Mouse (Mus musculus): ENCODE data around the gene Zfp592. TPM values are rescaled to one million over a fixed set of nuclear protein-coding genes. Genes with fewer than 3 reads are reported as not detected.
"Not testable (repeated sequence)": the region's sequence is repeated elsewhere in the genome, so short reads cannot be mapped to it uniquely, and the experiment has no call there.

Gene Zfp592
- 10 to 100 TPM; 10.3 to 11.4 TPM for total RNA-seq (2021)
- long read RNA-seq, experiment 1, partial matches to known transcripts, result 1 of 6 reads
- long read RNA-seq, experiment 1, other reads (novel, unspliced or antisense), result 5 of 6 reads
- long read RNA-seq, experiment 2, partial matches to known transcripts, result 0 of 2 reads
- long read RNA-seq, experiment 2, other reads (novel, unspliced or antisense), result 1 of 2 reads

DNA sequence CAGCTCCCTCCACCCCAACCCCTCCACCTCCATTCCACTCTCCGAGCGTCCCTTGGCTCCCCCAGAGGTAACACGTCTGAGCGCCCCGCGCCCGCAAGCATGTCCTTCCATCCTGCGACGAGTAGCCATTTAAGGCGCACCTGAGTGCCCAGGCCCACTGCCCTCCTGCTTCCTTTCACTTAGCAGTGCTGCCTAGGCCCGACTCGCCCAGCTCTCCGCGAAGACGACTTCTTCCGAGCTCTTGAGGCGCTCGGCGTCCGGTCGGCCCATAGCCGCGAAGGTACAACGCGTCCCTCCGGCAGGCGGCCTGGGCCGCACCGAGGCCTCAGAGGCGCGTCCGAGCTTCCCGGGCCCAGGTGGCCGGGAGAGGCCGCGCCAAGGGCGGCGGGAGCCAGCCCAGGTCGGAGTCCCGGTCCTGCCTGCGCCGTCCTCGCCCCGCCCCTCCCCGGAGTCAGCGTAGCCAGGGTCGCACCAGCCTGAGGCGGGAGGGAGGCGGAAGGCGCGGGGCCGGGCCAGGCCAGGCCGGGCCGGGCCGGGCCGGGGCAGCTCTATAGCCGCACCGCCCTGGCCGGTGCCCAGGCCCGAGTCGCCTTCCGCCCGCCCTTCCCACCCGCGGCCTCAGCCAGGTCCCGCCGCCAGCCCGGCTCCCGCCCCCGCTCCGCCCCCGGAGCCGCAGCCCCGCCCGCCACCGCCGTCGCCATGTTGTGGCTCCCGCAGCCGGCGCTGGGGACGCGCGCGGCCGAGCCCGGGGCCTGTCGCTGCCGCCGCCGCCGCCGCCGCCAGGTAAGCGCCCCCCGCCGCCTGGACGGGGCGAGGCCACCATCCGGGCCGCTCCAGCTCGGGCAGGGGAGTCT lies at the start of gene Zfp592:
Zfp592 (plus strand) TSS at position 702 of the 854 bp plus-strand sequence.
- DNase-seq, result peak; percentile 79 to 82
- intact Hi-C loops (cut with DNase I), result no loop called here

DNA sequence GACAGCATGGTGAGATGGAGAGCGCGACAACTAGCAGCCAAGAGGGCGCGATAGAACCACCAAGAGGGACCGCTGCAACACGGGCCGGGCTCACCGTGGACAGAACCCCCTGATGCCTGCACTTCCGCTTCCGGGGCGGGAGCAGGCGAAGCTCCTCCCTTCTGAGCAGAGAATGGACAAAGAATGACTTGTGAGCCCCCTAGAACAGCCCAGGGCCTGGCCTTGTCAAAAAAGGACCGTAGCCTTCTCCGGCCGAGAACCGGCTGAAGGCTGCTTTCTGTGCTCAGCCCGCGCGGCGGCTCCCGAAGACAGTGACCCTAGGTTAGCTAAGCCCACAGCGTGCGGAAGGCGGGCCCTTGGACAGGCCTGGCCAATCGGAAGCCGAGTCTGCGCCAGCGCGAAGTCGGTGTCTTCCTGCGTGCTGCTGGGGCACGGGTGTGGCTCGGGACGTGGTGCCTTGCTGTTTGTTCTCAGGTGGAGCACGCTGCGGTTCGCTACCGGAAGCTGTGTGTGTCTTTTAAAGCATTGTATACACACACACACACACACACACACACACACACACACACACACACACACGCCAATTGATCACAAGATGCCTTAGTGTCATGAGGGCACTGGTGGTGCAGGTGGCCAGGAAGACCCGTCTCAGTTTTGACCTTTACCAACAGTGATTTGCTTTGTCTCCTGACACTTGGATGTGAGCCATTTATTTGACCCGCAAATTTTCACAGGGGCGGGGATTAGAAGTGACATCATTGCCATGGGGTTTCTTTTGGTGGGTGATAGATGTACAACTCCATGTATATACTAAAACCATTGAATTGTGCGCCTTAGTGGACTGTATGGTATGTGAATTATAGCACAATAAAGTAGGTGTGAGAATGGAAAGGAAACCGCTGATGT lies 45.8 kb upstream of the Zfp592 start, which contains the start of gene Sec11a:
Sec11a (minus strand) TSS at position 336 of the 906 bp plus-strand sequence.
- peak; percentile 90 to 91 for DNase-seq
- intact Hi-C loops (cut with DNase I), result no loop called here

DNA sequence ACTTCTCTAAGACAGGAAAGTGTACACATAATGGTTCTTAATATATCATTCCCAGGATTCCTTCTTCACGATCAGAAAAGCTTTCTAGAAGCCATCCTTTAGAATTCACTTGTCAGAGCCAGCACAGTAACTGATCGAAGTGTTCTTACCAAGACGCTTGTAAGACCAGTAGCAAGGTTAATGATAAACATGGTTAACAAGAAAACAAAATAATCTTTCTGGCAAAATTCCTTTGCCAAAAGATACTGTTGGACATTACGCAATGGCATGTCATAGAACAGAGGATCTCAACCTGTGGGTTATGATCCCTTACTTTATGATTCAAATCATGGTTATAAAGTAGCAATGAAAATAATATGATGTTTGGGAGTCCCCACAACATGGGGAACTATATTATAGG lies 42.0 kb upstream of the Zfp592 start:
- intact Hi-C loops (cut with DNase I), result no loop called here
- DNase-seq, result no peak

DNA sequence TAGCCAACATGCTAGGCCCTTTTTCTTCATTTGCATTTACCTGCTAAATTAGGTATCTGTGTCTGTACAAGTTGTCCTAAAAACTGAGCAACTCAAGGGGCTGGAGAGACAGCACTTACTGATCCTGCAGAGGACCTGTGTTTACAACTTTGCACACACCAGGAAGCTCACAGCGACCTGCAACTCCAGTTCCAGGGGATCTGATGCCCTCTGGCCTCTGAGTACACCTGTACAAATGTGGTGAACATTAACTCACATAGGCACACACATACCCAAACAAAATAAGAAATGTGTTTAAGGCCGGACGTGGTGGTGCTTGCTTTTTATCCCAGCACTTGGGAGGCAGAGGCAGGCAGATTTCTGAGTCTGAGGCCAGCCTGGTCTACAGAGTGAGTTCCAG lies 41.3 kb upstream of the Zfp592 start:
- intact Hi-C loops (cut with DNase I), result no loop called here
- no peak for DNase-seq

DNA sequence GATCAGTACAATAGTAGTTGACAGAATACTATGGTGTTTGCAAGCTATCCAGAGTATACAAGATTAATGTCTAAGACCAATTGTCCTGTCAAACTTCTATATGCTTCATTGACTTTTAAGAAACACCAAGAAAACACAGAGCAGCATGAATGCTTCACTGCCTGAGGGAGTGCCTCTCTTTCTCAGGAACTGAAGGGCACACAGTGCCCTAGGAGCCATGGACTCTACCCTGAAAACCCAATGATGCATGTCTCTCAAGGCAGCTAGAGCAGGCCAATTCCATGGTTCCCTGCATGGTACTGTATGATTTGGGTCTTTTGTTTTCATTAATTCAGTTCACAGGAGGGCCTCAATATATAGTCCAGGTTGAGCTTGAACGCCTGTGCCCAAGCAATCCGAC lies 39.2 kb upstream of the Zfp592 start:
- intact Hi-C loops (cut with DNase I), result no loop called here
- no peak for DNase-seq

DNA sequence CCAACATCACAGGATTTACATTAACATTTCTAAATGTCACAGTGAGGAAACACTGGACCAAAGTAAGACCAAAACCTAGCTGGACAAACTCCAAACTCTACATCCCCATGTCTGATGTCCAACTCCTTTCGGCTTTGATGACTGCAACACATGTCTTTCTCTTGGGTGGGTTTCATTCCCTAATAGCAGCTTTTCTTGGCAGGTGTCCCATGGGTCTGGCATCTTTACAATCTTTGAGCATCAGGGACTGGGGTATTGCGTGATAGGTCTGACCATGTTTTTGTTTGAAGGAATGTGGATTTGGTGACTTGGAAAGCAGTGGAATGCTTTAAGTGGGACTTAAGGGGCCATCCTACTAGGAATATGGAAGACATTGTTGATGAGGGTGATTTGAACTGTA lies 36.6 kb upstream of the Zfp592 start:
- intact Hi-C loops (cut with DNase I), result no loop called here
- no peak for DNase-seq

DNA sequence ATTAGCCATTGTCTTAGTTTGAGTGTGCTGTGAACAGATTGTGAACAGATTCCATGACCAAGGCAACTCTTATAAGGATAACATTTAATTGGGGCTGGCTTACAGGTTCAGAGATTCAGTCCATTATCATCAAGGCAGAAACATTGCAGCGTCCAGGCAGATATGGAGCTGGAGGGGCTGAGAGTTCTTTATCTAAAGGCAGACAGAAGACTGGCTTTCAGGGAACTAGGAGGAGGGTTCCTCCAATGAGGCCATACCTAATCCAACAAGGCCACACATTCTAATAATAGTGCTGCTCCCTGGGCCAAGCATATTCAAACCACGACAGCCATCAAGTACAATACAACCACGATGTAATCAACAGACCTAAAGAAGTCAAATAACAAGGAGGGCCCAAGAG lies 34.5 kb upstream of the Zfp592 start:
- no peak for DNase-seq
- intact Hi-C loops (cut with DNase I), result no loop called here

DNA sequence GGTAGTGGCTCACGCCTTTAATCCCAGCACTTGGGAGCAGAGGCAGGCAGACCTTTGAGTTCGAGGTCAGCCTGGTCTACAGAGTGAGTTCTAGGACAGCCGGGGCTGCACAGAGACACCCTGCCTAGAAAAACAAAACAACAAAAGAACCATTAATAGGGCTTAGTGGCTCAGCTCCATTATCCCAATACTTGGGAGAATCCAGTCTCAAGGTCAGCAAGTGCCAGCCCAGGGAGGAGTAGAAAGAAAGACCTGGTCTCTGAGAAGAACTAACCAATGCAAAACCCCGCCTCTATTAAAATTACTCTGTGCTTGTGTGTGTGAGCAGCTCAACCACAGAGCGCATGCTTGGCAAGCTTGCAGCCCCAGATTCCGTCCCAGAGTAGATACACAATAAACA lies 30.7 kb upstream of the Zfp592 start:
- intact Hi-C loops (cut with DNase I), result no loop called here
- no peak for DNase-seq

DNA sequence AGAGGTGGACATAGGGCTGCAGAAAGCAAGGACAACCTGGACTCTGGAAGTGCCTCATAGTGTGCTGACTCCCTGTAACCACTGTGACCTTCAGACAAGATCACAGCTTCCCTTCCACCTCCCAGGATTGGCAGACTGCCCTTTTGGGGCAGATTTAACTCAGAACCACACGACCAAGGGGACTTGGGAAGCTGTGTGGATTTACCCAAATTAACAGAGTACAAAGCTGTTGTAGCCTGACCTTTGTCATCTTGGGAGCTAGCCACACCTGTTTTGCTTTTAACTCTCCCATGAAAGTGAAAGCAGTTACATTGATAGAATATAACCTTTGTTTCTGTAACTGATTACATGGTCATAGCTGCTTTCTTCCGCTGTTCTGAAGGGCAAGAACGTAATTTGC lies 22.6 kb upstream of the Zfp592 start:
- intact Hi-C loops (cut with DNase I), result no loop called here
- DNase-seq, result no peak

DNA sequence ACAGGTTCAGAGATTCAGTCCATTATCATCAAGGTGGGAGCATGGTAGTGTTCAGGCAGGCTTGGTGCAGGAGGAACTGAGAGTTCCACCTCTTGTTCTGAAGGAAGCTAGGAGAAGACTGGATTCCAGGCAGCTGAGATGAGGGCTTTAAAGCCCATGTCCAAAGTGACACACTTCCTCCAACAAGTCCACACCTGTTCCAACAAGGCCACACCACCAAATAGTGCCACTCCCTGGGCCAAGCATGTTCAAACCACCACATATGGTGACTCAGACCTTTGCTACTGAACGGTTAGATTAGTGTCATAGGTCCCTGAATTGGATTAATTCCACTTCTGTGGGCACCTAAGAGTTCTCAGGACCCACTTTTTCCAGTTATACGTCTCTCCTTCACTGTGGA lies 22.1 kb upstream of the Zfp592 start:
- intact Hi-C loops (cut with DNase I), result no loop called here

DNA sequence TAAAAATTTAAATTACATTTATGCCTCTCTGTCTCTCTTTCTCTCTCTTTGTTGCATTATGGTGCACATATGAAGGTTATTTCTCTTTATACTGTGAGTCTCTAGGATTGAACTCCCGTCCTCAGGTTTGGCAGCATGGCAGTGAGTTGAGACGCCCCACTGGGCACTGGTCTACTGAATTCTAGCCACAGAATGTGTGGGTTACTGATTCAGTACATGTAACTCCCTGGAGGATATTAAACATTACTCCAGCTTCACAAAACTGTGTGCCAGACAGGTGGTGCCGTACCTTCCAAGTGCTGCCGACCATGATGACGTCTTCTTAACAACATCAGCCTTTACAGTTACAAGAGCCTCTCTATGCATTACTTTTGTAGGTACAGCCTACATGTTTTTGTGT lies 21.4 kb upstream of the Zfp592 start:
- intact Hi-C loops (cut with DNase I), result no loop called here
- DNase-seq, result no peak

More for the DNA sequence above, 22.1 kb upstream of the Zfp592 start:
- DNase-seq, result no peak

DNA sequence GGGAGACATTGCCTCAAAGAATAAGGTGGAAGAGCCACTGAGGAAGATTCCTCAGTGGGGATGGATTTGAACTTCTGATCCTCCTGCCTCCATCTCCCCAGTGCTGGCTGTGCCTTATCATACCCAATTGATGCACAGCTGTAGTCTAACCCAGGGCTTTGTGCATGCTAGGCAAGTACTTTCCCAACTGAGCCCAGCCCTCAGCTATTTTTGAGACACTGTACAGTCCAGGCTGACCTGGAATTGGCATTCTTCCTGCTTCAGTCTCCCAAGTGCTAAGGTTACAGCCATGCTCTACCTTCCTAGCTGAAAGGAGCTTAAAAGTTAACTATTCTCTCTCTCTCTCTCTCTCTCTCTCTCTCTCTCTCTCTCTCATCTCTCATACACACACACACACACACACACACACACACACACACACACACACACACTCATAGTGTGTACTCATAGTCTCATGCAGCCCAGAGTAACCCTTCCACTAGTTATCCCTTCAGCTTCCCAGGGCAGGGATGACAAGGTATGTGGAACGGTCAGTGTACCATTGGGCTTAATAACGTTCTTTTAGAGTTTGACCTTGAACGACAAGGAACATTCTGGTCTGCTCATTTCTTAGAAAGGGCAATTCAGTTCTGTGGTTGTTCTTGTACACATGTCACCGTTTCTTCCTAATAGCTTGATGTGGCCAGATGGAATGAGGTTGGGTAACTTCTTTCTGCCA lies 20.4 kb upstream of the Zfp592 start:
- DNase-seq; intact Hi-C loops (cut with DNase I): not testable (repeated sequence)

DNA sequence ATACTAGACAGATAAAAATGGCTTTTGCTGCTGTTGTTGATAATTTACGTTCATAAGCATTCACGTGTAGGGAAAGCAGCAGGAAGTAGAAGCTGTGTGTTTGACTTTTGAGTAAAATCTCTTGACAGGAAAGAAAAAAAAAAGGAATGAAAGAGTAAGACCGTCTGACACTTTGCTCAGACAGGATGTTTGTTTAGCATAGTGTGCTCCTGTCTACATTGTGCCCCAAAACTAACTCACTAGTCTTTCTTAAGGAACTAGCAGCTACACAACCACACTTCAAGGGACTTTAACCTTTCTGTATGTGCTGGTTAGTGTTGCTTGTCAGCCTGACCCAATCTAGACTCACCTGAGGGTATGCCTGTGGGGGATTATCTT lies 19.9 kb upstream of the Zfp592 start:
- intact Hi-C loops (cut with DNase I); DNase-seq: not testable (repeated sequence)

DNA sequence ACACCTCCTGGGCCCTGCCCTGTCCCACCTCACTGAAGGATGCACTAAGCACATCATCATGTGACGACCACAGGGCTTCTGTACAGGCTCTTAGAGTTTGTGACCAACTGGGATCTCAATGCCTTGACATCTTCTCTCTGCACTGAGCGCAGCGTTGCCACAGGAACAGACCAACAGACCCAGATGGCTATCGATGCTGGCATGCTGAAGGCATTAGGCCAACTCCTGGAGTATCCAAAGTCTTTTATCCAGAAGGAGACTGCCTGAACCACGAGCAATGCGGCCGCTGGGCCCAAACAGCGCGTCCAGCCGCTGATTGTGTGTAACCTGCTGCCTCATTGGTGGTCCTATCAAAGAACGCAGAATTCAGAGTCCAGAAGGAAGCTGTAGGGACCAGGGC lies 12.9 kb upstream of the Zfp592 start:
- intact Hi-C loops (cut with DNase I), result no loop called here
- no peak for DNase-seq

DNA sequence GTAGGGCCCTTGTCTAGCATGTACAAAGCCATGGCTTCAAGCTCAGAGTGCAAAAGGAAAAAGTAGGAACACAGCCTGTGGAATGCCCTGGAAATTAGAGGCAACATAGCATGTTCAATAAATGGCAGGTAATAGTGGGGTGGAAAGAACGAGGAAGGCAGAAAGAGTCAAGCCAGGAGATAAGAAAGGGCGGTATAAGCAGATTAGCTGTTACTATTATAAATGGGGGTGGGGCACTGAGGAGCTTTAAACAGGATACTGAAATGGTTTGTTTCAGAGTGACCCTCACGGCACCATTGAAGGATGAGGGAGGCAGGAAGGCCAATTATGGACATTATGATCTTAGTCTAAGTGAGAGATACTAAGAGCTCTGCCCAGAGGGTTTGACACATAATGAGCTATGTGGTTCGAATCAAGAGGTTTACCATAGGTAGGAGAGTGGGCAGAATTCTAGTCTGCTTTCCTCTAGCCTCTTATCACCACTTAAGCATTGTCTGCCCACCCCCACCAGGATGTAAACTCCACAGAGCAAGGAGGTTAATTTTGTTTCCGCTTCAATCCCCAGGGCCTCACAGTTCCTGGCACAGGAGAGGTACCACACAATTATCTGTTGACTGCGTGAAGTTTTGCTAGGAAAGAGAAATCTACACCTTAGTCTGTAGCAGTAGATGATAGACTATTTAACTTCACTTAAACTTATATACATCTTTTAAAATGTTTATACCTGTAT lies 6.9 kb upstream of the Zfp592 start:
- no peak for DNase-seq

DNA sequence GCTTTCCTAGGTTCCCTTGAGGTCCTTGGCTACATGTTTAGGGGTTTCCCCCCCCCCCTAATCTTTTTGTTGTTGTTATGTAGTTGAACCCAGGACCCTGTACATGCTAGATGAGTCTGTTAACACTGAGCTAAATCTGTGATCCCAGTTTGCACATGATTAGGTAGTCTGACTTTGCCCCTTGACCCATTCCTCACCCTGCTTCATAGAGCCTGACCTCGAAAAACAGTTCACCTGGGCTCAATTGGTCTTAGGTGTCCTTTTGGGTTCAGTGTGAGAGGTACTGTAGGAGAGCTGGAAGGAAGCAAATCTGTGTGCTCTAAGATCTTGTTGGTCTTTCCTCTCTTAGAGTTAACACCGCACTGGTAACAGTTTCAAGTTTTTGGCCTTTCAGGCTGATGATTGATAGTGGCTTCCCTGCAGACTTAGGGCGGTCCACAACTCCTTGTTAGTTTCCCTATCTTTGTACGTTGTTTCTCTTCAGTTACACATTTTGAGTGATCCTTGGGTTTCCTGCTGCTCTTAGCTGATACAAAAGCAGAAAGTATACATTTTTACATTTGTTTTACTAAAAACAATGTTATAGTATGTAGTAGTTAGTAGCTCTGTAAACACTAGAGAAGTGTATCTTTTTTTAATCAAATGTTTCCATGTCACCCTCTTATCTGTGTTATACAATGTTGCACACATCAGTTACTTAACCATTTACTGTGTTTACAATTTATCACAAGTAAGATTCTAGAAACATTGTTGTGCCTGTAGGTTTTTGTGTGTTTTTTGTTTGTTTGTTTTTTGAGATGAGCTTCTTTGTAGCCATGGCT lies 5.5 kb upstream of the Zfp592 start:
- no peak for DNase-seq
- intact Hi-C loops (cut with DNase I), result loop anchor here (5.0 kb wide), 1 partner anchor 86 kb away; the partner anchor contains the start of gene Wdr73

More for the DNA sequence above, 6.9 kb upstream of the Zfp592 start:
- intact Hi-C loops (cut with DNase I), result loop anchor here (5.0 kb wide), 1 partner anchor 84 kb away; the partner anchor contains the start of gene Wdr73

DNA sequence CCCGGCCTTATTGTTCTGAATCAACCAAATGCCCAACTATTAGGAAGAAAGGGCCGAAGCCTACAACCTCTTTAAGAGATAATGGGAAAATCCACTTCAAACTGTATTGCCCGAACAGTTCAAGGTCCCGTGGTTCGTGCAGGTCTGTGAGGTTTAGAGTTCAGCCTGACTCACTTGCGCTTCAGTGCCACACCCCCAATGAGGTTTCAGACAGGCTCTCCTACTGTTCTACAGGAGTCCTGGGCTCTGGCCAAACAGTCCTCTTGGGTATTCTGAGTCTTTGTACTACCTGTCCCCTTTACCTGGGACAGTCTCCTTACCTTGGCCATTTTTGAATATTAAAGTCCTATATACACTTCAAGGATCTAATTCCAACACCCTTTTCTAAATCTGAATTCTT lies 3.2 kb upstream of the Zfp592 start:
- intact Hi-C loops (cut with DNase I), result no loop called here
- no peak for DNase-seq

DNA sequence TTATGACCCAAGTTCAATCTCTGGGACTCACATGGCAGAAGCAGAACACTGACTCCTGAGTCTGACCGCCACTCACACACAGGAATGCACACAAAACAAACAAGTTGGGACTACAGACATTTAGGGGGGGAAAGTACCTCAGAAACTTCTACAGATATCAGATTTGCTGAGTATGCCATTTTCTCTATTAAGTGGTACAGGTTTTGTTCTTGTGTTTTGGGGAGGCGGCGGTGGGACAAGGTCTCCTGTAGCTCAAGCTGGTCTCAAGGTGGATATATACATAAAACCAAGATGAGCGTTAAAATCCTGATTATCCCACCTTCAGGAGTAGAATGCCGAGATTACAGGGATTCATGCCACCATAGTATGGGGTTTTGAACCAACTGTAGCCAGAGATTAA lies 1.9 kb upstream of the Zfp592 start:
- DNase-seq, result no peak
- intact Hi-C loops (cut with DNase I), result no loop called here

DNA sequence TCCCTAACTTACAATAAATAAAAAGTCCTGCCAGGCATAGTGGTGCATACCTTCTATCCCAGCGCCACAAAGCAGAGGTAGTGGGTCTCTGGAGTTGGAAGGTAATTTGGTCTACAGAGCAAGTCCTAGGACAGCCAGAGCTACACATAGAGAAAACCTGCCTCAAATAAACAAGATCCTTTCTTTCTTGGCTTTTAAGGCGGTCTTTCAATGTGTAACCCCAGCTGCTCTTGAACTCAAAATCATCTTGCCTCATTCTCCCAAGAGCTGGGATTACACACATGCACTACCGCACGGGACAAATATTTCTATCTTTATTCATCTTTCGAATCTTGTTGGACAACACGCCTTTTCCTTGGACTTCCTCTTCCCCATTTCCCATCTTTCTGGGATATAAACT lies 1.4 kb upstream of the Zfp592 start:
- intact Hi-C loops (cut with DNase I), result no loop called here

More for the DNA sequence above, 1.4 kb upstream of the Zfp592 start:
- no peak for DNase-seq

Measured in gastrocnemius, postnatal 36 days (tissue).